Mouse (Mus musculus) CD4-positive helper T cell, adult 2 months (primary cell): ENCODE data around the gene Suv39h2.
A peak's percentile ranks its signal among the peaks of the same experiment; 100 is the strongest.

Source experiments
- DNase-seq: peaks from one replicate; pipeline ENCODE4 v3.0.0-alpha.2; 2012; ENCODE audit warnings: low read depth, missing footprints, low spot score

Suv39h2 gene

GRCm38 (mm10) chr2:3474861-3475283, at the start of gene Suv39h2:
Gene Suv39h2 (minus strand): TSS chr2:3475031.
- peak; percentile 97 for DNase-seq

- no peak for DNase-seq
Observed at GRCm38 (mm10) chr2:3522558-3522957, 47.7 kb upstream of the Suv39h2 start.

GRCm38 (mm10) chr2:3512552-3513454, 38.0 kb upstream of the Suv39h2 start, which contains the start of the genes Gm45902, Hspa14 and Cdnf:
Gene Gm45902 (minus strand): TSS chr2:3512790.
Gene Hspa14 (minus strand): TSS chr2:3512814.
Gene Cdnf (plus strand): TSS chr2:3513030.
- peak; percentile 99 for DNase-seq

- DNase-seq, result peak; percentile 76
Observed at GRCm38 (mm10) chr2:3512076-3512475, 37.2 kb upstream of the Suv39h2 start.

GRCm38 (mm10) chr2:3500886-3501285, 26.1 kb upstream of the Suv39h2 start:
- DNase-seq, result no peak

- no peak for DNase-seq
Observed at GRCm38 (mm10) chr2:3499543-3499942, 24.7 kb upstream of the Suv39h2 start.

GRCm38 (mm10) chr2:3493833-3494409, 19.1 kb upstream of the Suv39h2 start:
- DNase-seq, result no peak

- DNase-seq, result no peak
Observed at GRCm38 (mm10) chr2:3489816-3490215, 15.0 kb upstream of the Suv39h2 start.

DNA sequence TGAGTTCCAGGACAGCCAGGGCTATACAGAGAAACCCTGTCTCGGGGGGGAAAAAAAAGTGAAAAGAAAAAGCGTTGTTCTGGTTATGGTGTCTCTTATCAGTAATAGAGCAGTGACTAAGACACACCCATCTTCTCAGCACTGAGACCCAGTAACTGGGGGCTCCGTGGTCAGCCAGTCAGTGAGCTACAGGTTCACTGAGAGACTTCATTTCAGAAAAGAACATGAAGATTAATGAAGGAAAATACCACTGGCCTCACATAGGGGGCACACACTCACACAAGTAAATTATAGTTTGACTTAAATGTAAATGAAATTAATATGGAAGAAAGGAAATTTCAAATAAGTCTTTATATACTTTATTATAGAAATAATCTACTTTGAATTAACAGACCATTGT, 5.4 kb upstream of the Suv39h2 start:
- no peak for DNase-seq

- peak; percentile 37 for DNase-seq
Observed at GRCm38 (mm10) chr2:3475746-3476251, 968 bp upstream of the Suv39h2 start.

DNA sequence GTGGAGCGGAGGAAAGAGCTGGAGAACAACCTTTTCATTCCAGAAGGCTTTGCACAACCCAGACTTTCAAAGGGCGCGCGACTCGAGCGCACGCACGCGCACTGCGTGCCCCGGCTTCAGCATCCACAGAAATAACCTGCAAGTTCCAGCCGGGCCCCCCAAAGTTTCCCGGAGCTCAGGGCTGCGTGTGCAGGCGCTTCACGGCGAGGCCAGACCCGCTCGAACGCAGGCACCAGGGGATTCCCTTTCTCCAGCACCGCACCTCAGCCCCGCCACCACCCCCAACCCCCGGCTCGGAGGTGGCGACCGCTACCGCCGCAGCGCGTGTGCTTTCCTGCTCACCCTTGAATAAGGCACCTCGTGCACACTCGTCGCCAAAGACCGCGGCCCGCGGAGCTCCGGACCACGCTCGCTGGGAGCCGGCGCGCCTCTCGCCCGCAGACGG, 448 bp downstream of the Suv39h2 start:
- DNase-seq, result peak; percentile 80

DNA sequence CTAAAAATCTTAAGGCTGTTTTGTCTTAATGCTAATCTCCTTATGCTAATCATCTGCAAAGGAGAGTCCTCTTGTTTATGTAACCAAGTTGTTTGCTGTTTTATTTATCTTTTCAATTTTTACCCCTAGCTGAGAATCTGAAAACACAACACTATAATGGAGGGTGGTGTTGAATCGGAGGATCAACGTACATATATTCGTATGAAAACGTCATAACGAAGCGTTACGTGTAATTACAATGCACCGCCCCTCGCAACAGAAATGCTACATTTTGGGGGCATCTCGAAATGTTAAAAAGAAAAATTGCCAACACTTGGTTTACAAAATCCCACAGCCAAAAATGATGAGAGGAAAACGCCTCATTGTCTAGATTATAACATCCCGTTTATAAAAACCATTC, 940 bp downstream of the Suv39h2 start:
- peak; percentile 40 for DNase-seq

DNA sequence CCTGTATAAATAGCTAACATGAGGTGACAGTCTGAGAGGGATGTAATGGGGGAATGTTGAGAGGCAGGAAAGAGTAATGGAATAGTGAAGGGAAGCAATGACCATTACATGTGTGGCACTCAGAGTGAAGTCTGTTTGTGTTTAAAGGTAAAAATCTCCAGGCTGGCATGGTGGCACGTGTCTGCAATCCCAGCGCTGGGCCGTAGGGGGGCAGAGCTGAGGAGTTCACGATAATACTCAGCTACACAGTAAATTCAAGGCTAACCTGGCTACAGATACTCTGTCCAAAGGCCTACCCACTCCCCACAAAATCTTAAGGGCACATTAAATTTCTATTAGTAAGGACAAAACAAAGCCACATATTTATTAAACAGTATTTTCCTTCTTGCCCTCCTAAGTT, 18.2 kb downstream of the Suv39h2 start:
- DNase-seq, result no peak

DNA sequence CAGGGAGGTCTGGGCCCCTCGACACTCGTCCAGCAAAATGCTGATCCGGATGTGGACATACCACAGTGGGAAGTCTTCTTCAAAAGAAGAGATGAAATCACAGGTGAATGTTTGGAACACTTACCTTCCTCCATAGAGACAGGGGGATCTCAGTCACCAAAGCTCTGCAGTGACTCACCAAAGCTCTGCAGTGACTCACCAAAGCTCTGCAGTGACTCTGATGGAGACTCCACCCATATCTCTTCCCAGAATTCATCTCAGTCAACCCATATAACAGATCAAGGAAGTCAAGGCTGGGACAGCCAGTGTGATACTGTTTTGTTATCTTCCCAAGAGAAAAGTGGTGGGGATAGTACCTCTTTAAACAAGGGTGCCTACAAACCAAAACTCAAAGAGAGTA, 21.7 kb downstream of the Suv39h2 start:
- DNase-seq, result no peak

- DNase-seq, result no peak
Observed at GRCm38 (mm10) chr2:3449431-3449830, 25.4 kb downstream of the Suv39h2 start.

GRCm38 (mm10) chr2:3445984-3446383, 28.8 kb downstream of the Suv39h2 start:
- DNase-seq, result no peak

DNA sequence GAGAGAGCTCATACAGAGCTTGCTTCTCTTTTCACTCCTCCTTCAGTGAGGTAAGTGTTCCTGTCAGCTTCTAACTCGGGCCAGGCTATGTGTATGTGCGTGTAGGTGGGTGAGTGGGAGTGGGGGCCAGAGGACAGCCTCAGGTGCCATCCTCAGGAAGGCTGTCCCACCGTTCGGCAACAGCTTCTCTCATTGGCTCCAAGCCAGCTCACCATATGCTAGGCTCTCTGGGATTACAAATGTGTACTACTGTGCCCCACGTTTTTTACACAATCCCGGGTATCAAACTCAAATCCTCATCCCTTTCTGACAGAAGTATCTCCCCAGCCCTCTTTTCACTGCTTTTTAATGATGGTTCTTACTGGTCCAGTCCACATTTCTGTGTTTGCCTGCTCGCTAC, 30.6 kb downstream of the Suv39h2 start:
- DNase-seq, result no peak

DNA sequence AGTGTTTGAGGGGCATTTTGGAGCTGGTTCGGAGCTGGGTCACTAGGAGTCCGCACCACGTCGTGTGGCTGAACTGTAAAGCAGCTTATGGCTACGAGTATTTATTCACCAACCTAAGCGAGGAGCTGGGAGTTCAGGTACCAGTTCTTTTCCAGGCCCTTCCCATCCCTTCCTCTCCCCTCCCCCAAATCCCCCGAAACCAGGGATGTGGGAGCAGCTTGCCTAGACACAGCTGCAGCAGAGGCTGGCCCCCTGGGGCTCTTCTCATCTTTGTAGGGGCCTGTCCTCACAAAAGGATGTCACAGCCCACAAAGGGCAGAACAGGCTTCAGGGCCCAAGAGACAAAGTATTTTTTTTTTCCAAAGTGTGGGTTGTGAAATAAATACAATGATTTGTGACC, 36.9 kb downstream of the Suv39h2 start:
- no peak for DNase-seq

GRCm38 (mm10) chr2:3435369-3436061, 39.3 kb downstream of the Suv39h2 start:
- DNase-seq, result no peak

DNA sequence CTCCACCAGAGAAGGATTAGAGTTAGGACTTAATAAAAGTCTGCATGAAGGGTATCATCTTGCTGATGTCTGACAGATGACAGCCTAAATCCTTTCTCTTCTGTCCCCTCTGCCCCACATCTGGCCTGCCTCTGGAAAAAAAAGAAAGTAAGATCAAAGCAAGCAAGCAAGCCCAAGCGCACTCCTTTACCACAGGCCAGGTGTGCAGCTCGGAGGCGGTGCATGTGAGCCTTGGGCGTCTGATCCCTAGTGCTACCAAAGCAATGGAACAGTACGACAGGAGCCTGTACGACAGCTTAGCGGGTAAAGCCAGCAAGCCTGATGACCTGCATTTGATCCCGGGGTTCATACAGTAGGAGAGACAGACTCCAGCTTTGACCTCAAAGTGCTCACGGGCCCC, 43.9 kb downstream of the Suv39h2 start:
- no peak for DNase-seq

DNA sequence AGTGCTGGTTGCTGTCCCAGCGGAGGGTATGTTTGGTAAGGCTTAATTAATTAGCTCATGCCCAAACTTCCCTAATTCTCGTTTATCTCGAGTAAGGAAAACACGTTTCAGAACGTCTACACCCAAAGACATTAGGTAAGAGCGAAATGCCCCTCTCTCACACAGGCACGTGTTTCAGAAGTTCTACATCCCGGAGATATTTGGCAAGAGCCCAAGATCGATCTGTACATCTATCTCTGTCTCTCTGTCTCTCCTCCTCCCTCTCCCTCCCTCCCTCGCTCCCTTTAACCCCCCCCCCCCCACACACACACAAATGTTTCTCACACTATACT, 50.3 kb downstream of the Suv39h2 start:
- DNase-seq, result peak; percentile 50
